Mouse (Mus musculus) G1E (cell line): ENCODE data around the gene Ralgapa2. TPM values are rescaled to one million over a fixed set of nuclear protein-coding genes. Genes with fewer than 3 reads are reported as not detected.

ENCODE experiments used
- ATAC-seq: 2 replicates; pipeline ENCODE4 v1.8.0; 2016; ENCODE audit warnings: mild to moderate bottlenecking; ENCODE audit not compliant: insufficient number of reproducible peaks, poor library complexity, low FRiP score, severe bottlenecking; ENCODE audit errors: extremely low read depth
- DNase-seq: peaks from one replicate; pipeline ENCODE4 v3.0.0; 2012; ENCODE audit warnings: low spot score
- H3K27me3 ChIP-seq: 2 replicates; pipeline ENCODE4 v1.6.1; 2012; ENCODE audit warnings: mild to moderate bottlenecking, low read length, inconsistent platforms; ENCODE audit not compliant: insufficient read depth
- H3K36me3 ChIP-seq: replicated peaks from 2 replicates; pipeline ENCODE3; 2012; ENCODE audit warnings: mild to moderate bottlenecking, inconsistent platforms
- H3K4me1 ChIP-seq: 2 replicates; pipeline ENCODE4 v1.6.1; 2012; ENCODE audit warnings: low read depth, low read length, inconsistent platforms, mixed read lengths; ENCODE audit not compliant: insufficient read depth
- H3K4me3 ChIP-seq: 2 replicates; pipeline ENCODE4 v1.5.1; 2012; ENCODE audit warnings: low read depth, mild to moderate bottlenecking, inconsistent platforms, low read length, moderate library complexity, mixed read lengths
- H3K9me3 ChIP-seq: replicated peaks from 2 replicates; pipeline ENCODE4 v1.6.1; 2012; ENCODE audit warnings: inconsistent platforms
- CTCF ChIP-seq: IDR thresholded peaks from 2 replicates; pipeline ENCODE4 v1.5.1; 2012; ENCODE audit warnings: low read depth, low read length, inconsistent platforms, mixed read lengths
- GATA1 ChIP-seq: IDR thresholded peaks from 2 replicates; pipeline ENCODE4 v1.6.1; 2012; ENCODE audit warnings: borderline replicate concordance, low read length, inconsistent platforms, mixed read lengths
- GATA2 ChIP-seq: IDR thresholded peaks from 2 replicates; pipeline ENCODE4 v1.6.1; 2012; ENCODE audit warnings: low read depth, low read length, inconsistent platforms, borderline replicate concordance
- POLR2AphosphoS5 ChIP-seq: IDR thresholded peaks from 2 replicates; pipeline ENCODE4 v1.6.1; 2012; ENCODE audit warnings: low read depth, low read length, inconsistent platforms; ENCODE audit not compliant: insufficient replicate concordance
- TAL1 ChIP-seq: conservative IDR thresholded peaks from 2 replicates; pipeline ENCODE4 v1.6.1; 2012; ENCODE audit warnings: low read depth, low read length, inconsistent platforms, mixed read lengths
- polyA plus RNA-seq: library from polyadenylated mRNA; stranded (reverse); fragments of >175 nt; gene quantifications from 2 replicates; pipeline ENCODE4 v1.2.3, GENCODE M21; 2012
- total RNA-seq, 2 experiments: library from RNA; stranded (forward) in 1 of 2; stranded (reverse) in 1 of 2; fragments of 200-1000 nt in 1 of 2; fragments of >200 nt in 1 of 2; fragmentation: Nextera tagmentation in 1 of 2; gene quantifications; 2 replicates each; pipeline ENCODE4 v1.2.3; 2014 to 2017

Ralgapa2 gene
- total and polyA plus RNA-seq, 3 experiments, result 8.2 to 25.2 (median 16.2) TPM

DNA sequence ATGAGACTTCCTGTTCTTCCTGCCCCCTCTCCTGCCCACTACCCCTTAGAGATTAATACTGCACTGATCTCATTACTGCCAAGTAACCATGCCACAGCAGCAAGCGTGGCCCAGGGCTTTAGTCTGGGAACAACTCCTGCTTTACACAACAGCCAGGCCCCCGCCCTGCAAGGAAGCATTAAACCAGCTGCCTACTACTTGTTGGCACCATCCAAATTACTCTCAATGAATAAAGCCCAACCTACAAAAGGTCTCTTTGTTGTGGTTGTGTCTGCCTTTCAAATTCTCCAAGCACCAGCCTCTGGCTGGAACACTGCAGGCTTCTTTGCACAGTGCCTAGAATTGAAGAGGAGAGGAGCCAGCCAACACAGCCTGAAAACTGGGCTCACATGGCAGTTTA, 164.2 kb downstream of the Ralgapa2 start:
- TF ChIP-seq GATA2 (no peak), GATA1 (no peak), CTCF (no peak), POLR2AphosphoS5 (no peak), TAL1 (no peak)
- H3K27me3 ChIP-seq, result no peaks in the 10 kb centered on the region
- H3K9me3 ChIP-seq, result no peaks in the 10 kb centered on the region
- H3K36me3 ChIP-seq, result peaks cover 60% of the 10 kb centered on the region
- H3K4me3 ChIP-seq, result no peak overlapping the region
- ATAC-seq (no peak), DNase-seq (no peak)
- no peaks in the 10 kb centered on the region for H3K4me1 ChIP-seq

DNA sequence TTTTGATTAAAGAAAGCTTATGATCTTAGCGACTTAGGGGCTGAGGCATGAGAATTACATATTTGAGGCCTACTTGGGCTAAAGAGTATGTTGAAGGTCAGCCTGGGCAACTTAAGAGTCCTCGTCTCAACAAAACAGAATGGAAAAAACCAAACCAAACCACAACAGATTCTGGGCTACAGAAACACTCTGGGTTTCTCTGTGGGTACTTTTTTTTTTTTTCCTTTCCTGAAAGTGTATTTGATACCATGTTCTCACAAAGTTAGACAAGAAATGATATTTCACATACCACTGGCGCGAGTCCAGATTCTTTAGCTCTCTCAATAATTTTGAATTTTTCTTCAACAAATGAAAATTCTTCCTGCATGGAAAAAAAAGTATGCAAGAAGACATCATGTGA, 172.1 kb downstream of the Ralgapa2 start:
- no peak for ATAC-seq
- Histone ChIP-seq H3K9me3 (no peaks in the 10 kb centered on the region), H3K36me3 (peaks cover 35% of the 10 kb centered on the region), H3K4me1 (no peaks in the 10 kb centered on the region), H3K4me3 (no peak overlapping the region), H3K27me3 (no peaks in the 10 kb centered on the region)
- DNase-seq, result no peak
- TF ChIP-seq GATA2, result no peak
- no peak for TF ChIP-seq POLR2AphosphoS5
- TF ChIP-seq GATA1, result no peak
- no peak for TF ChIP-seq CTCF
- no peak for TF ChIP-seq TAL1

DNA sequence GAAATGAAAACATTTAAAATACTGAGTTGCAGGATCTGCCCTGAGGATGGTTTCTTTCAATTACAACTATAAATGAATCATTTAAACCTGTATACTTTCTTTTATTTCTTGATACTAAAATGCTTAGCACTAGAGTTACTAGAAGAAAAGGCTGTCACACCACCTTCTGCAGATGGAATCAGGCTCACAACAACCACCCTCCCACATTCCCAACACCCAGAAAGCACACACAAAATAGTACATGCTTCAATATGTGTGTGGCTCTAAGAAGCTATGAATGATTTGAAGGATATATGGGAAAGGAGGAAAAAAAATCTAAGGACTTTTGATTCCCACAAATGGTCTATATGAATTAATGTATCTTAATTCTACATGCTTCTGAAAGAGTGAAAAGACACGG, 174.6 kb downstream of the Ralgapa2 start:
- DNase-seq (no peak), ATAC-seq (no peak)
- Histone ChIP-seq H3K4me1 (no peaks in the 10 kb centered on the region), H3K4me3 (no peak overlapping the region), H3K9me3 (no peaks in the 10 kb centered on the region), H3K36me3 (peaks cover 31% of the 10 kb centered on the region), H3K27me3 (no peaks in the 10 kb centered on the region)
- TF ChIP-seq TAL1, result no peak
- TF ChIP-seq POLR2AphosphoS5, result no peak
- TF ChIP-seq CTCF, result no peak
- no peak for TF ChIP-seq GATA1
- no peak for TF ChIP-seq GATA2

DNA sequence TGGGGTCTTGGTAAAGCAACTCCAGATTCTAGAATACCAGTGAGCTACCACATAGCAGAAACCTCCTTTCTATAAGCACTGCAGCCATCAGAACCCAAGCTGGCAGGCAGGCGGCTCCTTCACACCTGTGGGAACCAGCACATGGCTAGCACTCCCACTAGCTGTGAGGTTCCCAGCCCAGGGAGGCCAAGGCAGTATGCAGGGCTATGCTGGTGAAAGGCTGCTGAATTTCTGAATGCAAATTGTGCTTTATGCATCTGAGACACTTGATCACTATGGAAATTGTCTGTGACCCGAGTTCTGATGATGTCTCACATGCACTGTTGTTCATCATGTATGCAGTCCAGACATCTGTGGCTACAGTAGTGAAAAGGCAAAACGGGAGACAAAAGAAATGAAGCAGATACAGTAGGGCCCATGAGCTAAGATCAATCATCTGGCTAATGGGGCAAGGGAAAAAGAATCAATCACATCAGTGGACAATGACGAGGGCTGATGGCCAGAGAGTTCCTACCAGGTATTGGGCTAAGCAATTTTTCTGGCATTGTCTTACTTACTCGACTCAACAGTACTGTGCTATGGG, 180.2 kb downstream of the Ralgapa2 start:
- Histone ChIP-seq H3K4me1 (no peaks in the 10 kb centered on the region), H3K27me3 (no peaks in the 10 kb centered on the region), H3K9me3 (no peaks in the 10 kb centered on the region), H3K36me3 (peaks cover 36% of the 10 kb centered on the region), H3K4me3 (no peak overlapping the region)
- no peak for DNase-seq
- ATAC-seq, result no peak
- TF ChIP-seq CTCF (no peak), POLR2AphosphoS5 (no peak), GATA1 (no peak), GATA2 (no peak), TAL1 (no peak)

DNA sequence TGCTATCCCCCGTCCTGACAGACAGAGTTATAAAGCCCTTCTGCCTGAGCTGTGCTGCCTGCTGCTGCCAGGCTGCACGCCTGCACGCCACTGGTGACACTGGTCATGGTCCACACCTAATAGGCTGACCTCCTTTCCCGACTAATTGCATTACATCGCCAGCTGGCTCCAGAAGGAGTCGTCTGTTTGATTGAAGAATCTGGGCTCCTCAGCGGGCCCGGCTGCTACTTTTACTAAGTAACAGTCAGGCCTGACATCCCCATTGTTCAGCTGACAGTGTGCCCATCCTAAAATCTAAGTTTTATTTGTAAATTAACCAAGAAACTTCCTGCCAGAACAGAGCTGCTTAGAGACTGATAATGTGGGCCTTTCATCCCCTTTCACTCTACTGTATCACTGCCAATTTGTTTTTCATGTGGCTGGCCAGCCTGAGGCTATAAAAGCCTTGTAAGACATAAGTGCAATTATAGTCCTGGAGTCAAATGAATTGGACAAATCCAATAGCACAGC, 181.3 kb downstream of the Ralgapa2 start:
- ATAC-seq (no peak), DNase-seq (no peak)
- Histone ChIP-seq H3K9me3 (no peaks in the 10 kb centered on the region), H3K27me3 (no peaks in the 10 kb centered on the region), H3K4me1 (no peaks in the 10 kb centered on the region), H3K36me3 (peaks cover 38% of the 10 kb centered on the region), H3K4me3 (no peak overlapping the region)
- TF ChIP-seq CTCF, result no peak
- TF ChIP-seq GATA1, result no peak
- TF ChIP-seq GATA2, result no peak
- no peak for TF ChIP-seq TAL1
- no peak for TF ChIP-seq POLR2AphosphoS5

DNA sequence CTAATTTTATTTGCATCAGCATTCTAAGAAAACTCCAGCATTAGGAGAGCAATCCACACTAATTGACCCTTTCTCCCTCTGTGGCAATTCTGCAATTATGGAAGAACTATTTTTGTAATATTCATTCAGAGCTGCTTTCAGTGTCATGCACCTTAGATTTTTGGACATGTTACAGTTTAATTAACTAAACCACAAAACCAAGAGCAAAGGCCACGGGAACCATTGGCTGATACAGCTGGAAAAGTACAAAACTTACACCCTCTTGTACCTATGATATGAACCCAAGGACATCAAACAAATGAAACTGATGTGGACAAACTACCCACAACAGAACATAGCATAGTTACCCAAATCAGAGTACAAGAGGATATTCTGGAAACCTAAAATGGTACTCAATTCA, 182.0 kb downstream of the Ralgapa2 start:
- Histone ChIP-seq H3K4me3 (no peak overlapping the region), H3K36me3 (peaks cover 38% of the 10 kb centered on the region), H3K27me3 (no peaks in the 10 kb centered on the region), H3K9me3 (no peaks in the 10 kb centered on the region), H3K4me1 (no peaks in the 10 kb centered on the region)
- DNase-seq (no peak), ATAC-seq (no peak)
- no peak for TF ChIP-seq CTCF
- no peak for TF ChIP-seq POLR2AphosphoS5
- TF ChIP-seq GATA1, result no peak
- TF ChIP-seq GATA2, result no peak
- no peak for TF ChIP-seq TAL1
